Mouse (Mus musculus) ES-E14 (cell line): ENCODE results near the gene Apc2.

Experiments
- CHD2 ChIP-seq: IDR thresholded peaks from 2 replicates; pipeline ENCODE4 v1.6.1; 2014; ENCODE audit warnings: mild to moderate bottlenecking, low read depth, low read length, inconsistent platforms
- ZNF384 ChIP-seq: IDR thresholded peaks from 2 replicates; pipeline ENCODE4 v1.6.1; 2012; ENCODE audit warnings: low read depth, low read length, inconsistent platforms

DNA sequence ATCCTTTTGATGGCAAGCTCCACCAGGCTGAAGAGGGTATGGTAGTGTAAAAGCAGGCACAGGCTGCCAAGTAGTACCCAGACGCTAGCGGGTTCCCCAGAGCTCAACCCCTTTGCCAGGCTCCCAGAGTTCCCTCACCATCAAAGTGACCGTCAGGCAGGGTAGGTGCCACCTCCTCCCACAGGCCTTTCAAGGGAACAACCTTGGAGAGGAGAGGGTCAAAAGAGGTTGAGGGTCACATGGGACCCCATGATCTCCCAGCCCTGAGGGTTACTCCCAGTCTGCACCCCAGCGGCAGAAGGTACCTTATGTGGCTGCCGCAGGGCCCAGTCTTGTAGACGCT is 36.3 kb upstream of the Apc2 start:
- TF ChIP-seq ZNF384 (no peak), CHD2 (no peak)
